Mouse (Mus musculus) CH12.LX (cell line): ENCODE results near the gene Trmt11. TPM values are rescaled to one million over a fixed set of nuclear protein-coding genes. Genes with fewer than 3 reads are reported as not detected.

Experiments used
- DNase-seq: peaks from one replicate; pipeline ENCODE4 v3.0.0-alpha.2; 2013; ENCODE audit errors: extremely low read depth
- H3K27ac ChIP-seq: 2 replicates; pipeline ENCODE4 v1.5.1; 2012; ENCODE audit warnings: low read depth, mild to moderate bottlenecking, control low read depth, moderate library complexity; ENCODE audit not compliant: insufficient read depth
- H3K27me3 ChIP-seq: replicated peaks from 2 replicates; pipeline ENCODE3; 2012; ENCODE audit warnings: inconsistent platforms
- H3K36me3 ChIP-seq, 2 experiments: replicated peaks in 1 of 2; 2 replicates each; pipeline versions ENCODE3 to v1.6.1; 2012; ENCODE audit warnings: inconsistent platforms in 1 of 2, low read length in 1 of 2, mild to moderate bottlenecking in 1 of 2, mixed read lengths in 1 of 2, moderate library complexity in 1 of 2; ENCODE audit not compliant: control insufficient read depth in 1 of 2, insufficient read depth in 1 of 2
- H3K4me1 ChIP-seq, 2 experiments: 2 replicates each; pipeline ENCODE4 v1.6.1; 2012; ENCODE audit warnings: inconsistent platforms in 1 of 2, moderate library complexity in 1 of 2; ENCODE audit not compliant: insufficient read depth in 2 of 2, control insufficient read depth in 1 of 2
- H3K4me2 ChIP-seq: 2 replicates; pipeline ENCODE4 v1.6.1; 2012; ENCODE audit warnings: low read depth, mild to moderate bottlenecking, control low read depth; ENCODE audit not compliant: poor library complexity, insufficient read depth, severe bottlenecking
- H3K4me3 ChIP-seq, 3 experiments: fragments of 150-350 bp in 1 of 3; sonication (generic) in 1 of 3; replicated peaks in 1 of 3; 2 replicates each; pipeline versions ENCODE3 to v1.5.1; 2011 to 2012; ENCODE audit warnings: low read depth in 2 of 3, low read length in 2 of 3, mild to moderate bottlenecking in 2 of 3, moderate library complexity in 2 of 3, control low read depth in 1 of 3, improper control_type of control experiment in 1 of 3, inconsistent platforms in 1 of 3, mixed read lengths in 1 of 3; ENCODE audit not compliant: poor library complexity in 1 of 3
- H3K79me2 ChIP-seq: replicated peaks from 2 replicates; pipeline ENCODE4 v1.6.1; 2012; ENCODE audit warnings: mild to moderate bottlenecking, moderate library complexity; ENCODE audit not compliant: control insufficient read depth, poor library complexity, insufficient read depth, severe bottlenecking; ENCODE audit errors: extremely low read depth
- H3K9ac ChIP-seq: 2 replicates; pipeline ENCODE4 v1.6.1; 2012; ENCODE audit warnings: low read depth, mild to moderate bottlenecking, control low read depth, moderate library complexity; ENCODE audit not compliant: insufficient read depth
- H3K9me3 ChIP-seq: replicated peaks from 2 replicates; pipeline ENCODE3; 2012; ENCODE audit warnings: low read length, inconsistent platforms, mixed read lengths
- CTCF ChIP-seq, 2 experiments: IDR thresholded peaks in 1 of 2; conservative IDR thresholded peaks in 1 of 2; 2 replicates each; pipeline ENCODE4 v1.5.1; 2011 to 2012; ENCODE audit warnings: low read depth in 2 of 2, low read length in 2 of 2, improper control_type of control experiment in 1 of 2, inconsistent platforms in 1 of 2, mild to moderate bottlenecking in 1 of 2, moderate library complexity in 1 of 2
- ELF1 ChIP-seq: IDR thresholded peaks from 2 replicates; pipeline ENCODE4 v1.6.1; 2014; ENCODE audit warnings: low read depth, mild to moderate bottlenecking, inconsistent platforms, low read length, improper control_type of control experiment
- EP300 ChIP-seq: IDR thresholded peaks from 2 replicates; pipeline ENCODE4 v1.6.1; 2011; ENCODE audit warnings: low read length, improper control_type of control experiment
- ETS1 ChIP-seq: conservative IDR thresholded peaks from 2 replicates; pipeline ENCODE4 v1.6.1; 2012; ENCODE audit warnings: low read depth, mild to moderate bottlenecking, inconsistent platforms, low read length, improper control_type of control experiment, moderate library complexity
- GABPA ChIP-seq: IDR thresholded peaks from 2 replicates; pipeline ENCODE4 v1.6.1; 2012; ENCODE audit warnings: low read depth, low read length, improper control_type of control experiment, inconsistent platforms; ENCODE audit not compliant: insufficient replicate concordance
- HCFC1 ChIP-seq: IDR thresholded peaks from 2 replicates; pipeline ENCODE4 v1.6.1; 2012; ENCODE audit warnings: low read depth, mild to moderate bottlenecking, inconsistent platforms, low read length, improper control_type of control experiment
- KAT2A ChIP-seq: IDR thresholded peaks from 2 replicates; pipeline ENCODE4 v1.6.1; 2012; ENCODE audit warnings: low read length, improper control_type of control experiment, inconsistent platforms; ENCODE audit not compliant: insufficient replicate concordance
- MAZ ChIP-seq: IDR thresholded peaks from 2 replicates; pipeline ENCODE4 v1.6.1; 2012; ENCODE audit warnings: low read depth, mild to moderate bottlenecking, inconsistent platforms, low read length, improper control_type of control experiment, moderate library complexity
- MEF2A ChIP-seq: IDR thresholded peaks from 2 replicates; pipeline ENCODE4 v1.6.1; 2014; ENCODE audit warnings: low read depth, mild to moderate bottlenecking, inconsistent platforms, low read length, improper control_type of control experiment, borderline replicate concordance
- MYC ChIP-seq: IDR thresholded peaks from 2 replicates; pipeline ENCODE4 v1.6.1; 2011; ENCODE audit warnings: low read depth, mild to moderate bottlenecking, improper control_type of control experiment, low read length
- NELFE ChIP-seq: IDR thresholded peaks from 2 replicates; pipeline ENCODE4 v1.6.1; 2011; ENCODE audit warnings: low read depth, low read length, improper control_type of control experiment
- NRF1 ChIP-seq: IDR thresholded peaks from 2 replicates; pipeline ENCODE4 v1.6.1; 2014; ENCODE audit warnings: low read depth, mild to moderate bottlenecking, inconsistent platforms, low read length, improper control_type of control experiment, moderate library complexity
- PAX5 ChIP-seq: IDR thresholded peaks from 2 replicates; pipeline ENCODE4 v1.6.1; 2012; ENCODE audit warnings: low read length, inconsistent platforms, mixed read lengths
- POLR2A ChIP-seq: IDR thresholded peaks from 2 replicates; pipeline ENCODE4 v1.6.1; 2011; ENCODE audit warnings: low read depth, mild to moderate bottlenecking, improper control_type of control experiment, low read length
- POLR2AphosphoS2 ChIP-seq: IDR thresholded peaks from 2 replicates; pipeline ENCODE4 v1.6.1; 2011; ENCODE audit warnings: low read depth, low read length, improper control_type of control experiment
- RAD21 ChIP-seq: IDR thresholded peaks from 2 replicates; pipeline ENCODE4 v1.6.1; 2011; ENCODE audit warnings: low read depth, mild to moderate bottlenecking, low read length, improper control_type of control experiment, moderate library complexity
- RCOR1 ChIP-seq: conservative IDR thresholded peaks from 2 replicates; pipeline ENCODE4 v1.6.1; 2012; ENCODE audit warnings: low read depth, mild to moderate bottlenecking, inconsistent platforms, low read length, improper control_type of control experiment
- TBP ChIP-seq: conservative IDR thresholded peaks from 2 replicates; pipeline ENCODE4 v1.6.1; 2011; ENCODE audit warnings: low read depth, low read length, improper control_type of control experiment
- ZC3H11A ChIP-seq: IDR thresholded peaks from 2 replicates; pipeline ENCODE4 v1.6.1; 2012; ENCODE audit warnings: low read depth, mild to moderate bottlenecking, inconsistent platforms, low read length, improper control_type of control experiment
- dilution Hi-C: fragments of 300-500 bp; cut with MboI; formaldehyde crosslinking; loops from 2 replicates; pipeline ENCODE4 v1.14.3; 2020; ENCODE audit warnings: low sequenced_read_pairs; ENCODE audit not compliant: extremely low pct_unique_long_range_greater_than_20kb, extremely low pct_ligation_motif_present
- in situ Hi-C: fragments of 300-500 bp; cut with MboI; formaldehyde crosslinking; loops from 3 replicates; pipeline ENCODE4 v1.14.3; 2019; ENCODE audit warnings: low sequenced_read_pairs, low pct_ligation_motif_present, low pct_unique_long_range_greater_than_20kb, mixed read lengths
- polyA plus RNA-seq: library from polyadenylated mRNA; unstranded; fragments of >175 nt; gene quantifications from 2 replicates; pipeline ENCODE4 v1.2.1, GENCODE M21; 2012; ENCODE audit warnings: low read depth; ENCODE audit not compliant: insufficient read length
- total RNA-seq, 2 experiments: library from RNA; depleted of rRNA; stranded (reverse); fragments of 300-350 nt in 1 of 2; fragments of >200 nt in 1 of 2; gene quantifications; 2 replicates each; pipeline ENCODE4 v1.2.3; 2012 to 2014

Trmt11 gene
- total and polyA plus RNA-seq, 3 experiments: 11.9 to 40.3 (median 21.1) TPM

GRCm38 (mm10) chr10:30629977-30630376 lies 29.4 kb upstream of the Trmt11 start:
- no peaks in the 10 kb centered on the region for H3K27me3 ChIP-seq
- dilution Hi-C loops: no loop called here
- TF ChIP-seq ETS1: no peak
- no peak for TF ChIP-seq HCFC1
- no peak for TF ChIP-seq MAZ
- no peak for TF ChIP-seq EP300
- no peak for TF ChIP-seq RAD21
- no peak for TF ChIP-seq MYC
- no peak for TF ChIP-seq CTCF (conservative IDR thresholded peaks at IDR 0.05 in 1 of 2, IDR thresholded peaks at IDR 0.05 in 1 of 2; ENCODE audit: low read depth in 2 of 2, low read length in 2 of 2)
- no peak for TF ChIP-seq PAX5
- TF ChIP-seq ELF1: no peak
- TF ChIP-seq NRF1: no peak
- TF ChIP-seq POLR2A: no peak
- no peak for TF ChIP-seq GABPA
- TF ChIP-seq ZC3H11A: no peak
- no peak overlapping the region for H3K4me2 ChIP-seq
- no peaks in the 10 kb centered on the region for H3K79me2 ChIP-seq
- no peak overlapping the region for H3K9ac ChIP-seq
- no peak for DNase-seq
- peaks cover 3 to 32% of the 10 kb centered on the region in 2 experiments; a peak in 3 of 4 replicates for H3K4me1 ChIP-seq
- no peak overlapping the region for H3K4me3 ChIP-seq
- peaks cover 13% of the 10 kb centered on the region for H3K9me3 ChIP-seq
- H3K27ac ChIP-seq: no peak overlapping the region
- H3K36me3 ChIP-seq: peaks cover 0 to 3% of the 10 kb centered on the region in 2 experiments
- in situ Hi-C loops: no loop called here

GRCm38 (mm10) chr10:30629513-30629912 lies 29.0 kb upstream of the Trmt11 start, which contains the start of gene Hint3:
TSS of gene Hint3 (minus strand) at chr10:30629632.
- no peak within 1 kb of the TSS; the same call in 1 of the 2 replicates for H3K27ac ChIP-seq
- H3K36me3 ChIP-seq: peaks cover 0 to 3% of the 10 kb centered on the region in 2 experiments
- in situ Hi-C loops (no loop called here), dilution Hi-C loops (no loop called here)
- no peaks in the 10 kb centered on the region for H3K79me2 ChIP-seq
- peaks cover 13% of the 10 kb centered on the region for H3K9me3 ChIP-seq
- peaks cover 3 to 36% of the 10 kb centered on the region in 2 experiments; a peak in 3 of 4 replicates for H3K4me1 ChIP-seq
- no peak for DNase-seq
- no peaks in the 10 kb centered on the region for H3K27me3 ChIP-seq
- H3K4me2 ChIP-seq: no peak within 1 kb of the TSS
- no peak within 1 kb of the TSS for H3K9ac ChIP-seq
- H3K4me3 ChIP-seq: no peak within 1 kb of the TSS
- no peak for TF ChIP-seq KAT2A
- no peak for TF ChIP-seq MEF2A
- TF ChIP-seq HCFC1: no peak
- TF ChIP-seq NELFE: no peak
- no peak for TF ChIP-seq RCOR1
- TF ChIP-seq MAZ: no peak
- no peak for TF ChIP-seq TBP
- TF ChIP-seq POLR2AphosphoS2: no peak
